Mouse (Mus musculus) lung, postnatal 0 days (tissue): ENCODE measurements around the gene Plekhm3. TPM values are rescaled to one million over a fixed set of nuclear protein-coding genes. Genes with fewer than 3 reads are reported as not detected.
A peak's percentile ranks its signal among the peaks of the same experiment; 100 is the strongest.

Experiments
- ATAC-seq: fragments of 200-750 bp; cut with Nextera tagmentation; 2 replicates; pipeline ENCODE4 v1.8.0; 2017; ENCODE audit warnings: moderate library complexity
- DNase-seq: peaks from one replicate; pipeline ENCODE4 v3.0.0-alpha.2; 2016; ENCODE audit warnings: low spot score
- H3K27ac ChIP-seq: fragments of 300-500 bp; sonication (generic); 2 replicates; pipeline ENCODE4 v1.5.1; 2014; ENCODE audit warnings: antibody characterized with exemption, mild to moderate bottlenecking, low read length, mixed read lengths
- H3K27me3 ChIP-seq: fragments of 300-500 bp; sonication (generic); replicated peaks from 2 replicates; pipeline ENCODE4 v1.6.1; 2014; ENCODE audit warnings: low read length, mixed read lengths; ENCODE audit not compliant: insufficient read depth
- H3K36me3 ChIP-seq: fragments of 300-500 bp; sonication (generic); 2 replicates; pipeline ENCODE4 v1.6.1; 2014; ENCODE audit warnings: low read length, mixed read lengths; ENCODE audit not compliant: insufficient read depth
- H3K4me1 ChIP-seq: fragments of 300-500 bp; sonication (generic); 2 replicates; pipeline ENCODE4 v1.6.1; 2014; ENCODE audit warnings: antibody characterized with exemption, low read depth, low read length, mixed read lengths; ENCODE audit not compliant: insufficient read depth
- H3K4me2 ChIP-seq: fragments of 300-500 bp; sonication (generic); replicated peaks from 2 replicates; pipeline ENCODE4 v1.6.1; 2014; ENCODE audit warnings: low read depth, mild to moderate bottlenecking, low read length, moderate library complexity, mixed read lengths
- H3K4me3 ChIP-seq: fragments of 300-500 bp; sonication (generic); 2 replicates; pipeline ENCODE4 v1.5.1; 2014; ENCODE audit warnings: low read depth, low read length
- H3K9ac ChIP-seq: fragments of 300-500 bp; sonication (generic); replicated peaks from 2 replicates; pipeline ENCODE4 v1.6.1; 2014; ENCODE audit warnings: low read depth, mild to moderate bottlenecking
- H3K9me3 ChIP-seq: fragments of 300-500 bp; sonication (generic); 2 replicates; pipeline ENCODE4 v1.6.1; 2016; ENCODE audit warnings: low read length, mixed read lengths
- CTCF ChIP-seq: IDR thresholded peaks from 2 replicates; pipeline ENCODE4 v1.5.1; 2016; ENCODE audit warnings: antibody characterized with exemption, mild to moderate bottlenecking
- EP300 ChIP-seq: IDR thresholded peaks from 2 replicates; pipeline ENCODE4 v1.6.1; 2016; ENCODE audit warnings: antibody characterized with exemption, mild to moderate bottlenecking, control low read depth
- WGBS: fragments of 180-500 bp; shearing (Covaris S2); extraction: QIAGEN DNeasy Blood & Tissue Kit; methylation state at CpG from one replicate; pipeline ENCODE4 v1.1.7; 2014; 5-methylcytosine and 5-hydroxymethylcytosine counted together
- polyA plus RNA-seq: library from polyadenylated mRNA; unstranded; fragments of >200 nt; fragmentation: Nextera tagmentation; extraction: Ambion mirVana; gene quantifications from 2 replicates; pipeline ENCODE4 v1.2.1, GENCODE M21; 2015

Plekhm3 gene
- polyA plus RNA-seq, 1 experiment from 2014 or later = 4.7 TPM

GRCm38 (mm10) chr1:64850345-64850744 is 106.3 kb downstream of the Plekhm3 start:
- no peaks in the 10 kb centered on the region for H3K36me3 ChIP-seq
- no peaks in the 10 kb centered on the region for H3K27me3 ChIP-seq
- H3K9me3 ChIP-seq = no peaks in the 10 kb centered on the region
- DNase-seq = no peak
- WGBS = 42% methylated on average over 2 of the region's 2 CpGs
- H3K27ac ChIP-seq = no peak overlapping the region; the same call in 1 of the 2 replicates
- H3K9ac ChIP-seq = no peak overlapping the region
- TF ChIP-seq CTCF = no peak
- TF ChIP-seq EP300 = peak; percentile 42; the same call in 1 of the 2 replicates
- no peaks in the 10 kb centered on the region for H3K4me1 ChIP-seq
- ATAC-seq = no peak; the same call in 1 of the 2 replicates
- H3K4me2 ChIP-seq = no peak overlapping the region
- H3K4me3 ChIP-seq = no peak overlapping the region

DNA sequence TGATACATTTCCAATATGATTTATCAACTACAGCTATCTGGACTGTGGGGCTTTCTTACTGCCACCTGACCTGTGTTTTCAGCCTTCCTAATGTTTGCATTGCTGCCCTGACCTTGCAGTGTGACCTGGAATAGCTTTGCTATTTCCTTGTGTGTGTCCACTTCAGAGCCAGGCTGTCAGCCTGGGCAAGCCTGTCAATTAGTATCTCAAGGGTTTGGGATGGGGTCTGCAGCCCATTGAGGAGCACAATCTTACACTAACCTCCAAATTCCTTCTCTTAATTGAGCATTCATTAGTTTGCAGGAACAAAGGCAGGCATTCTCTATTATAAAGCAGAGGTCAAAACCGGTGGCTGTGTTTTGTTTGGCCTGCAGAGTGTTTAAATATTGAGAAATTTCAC is 107.6 kb downstream of the Plekhm3 start:
- TF ChIP-seq EP300 (no peak), CTCF (no peak)
- no peaks in the 10 kb centered on the region for H3K9me3 ChIP-seq
- no peaks in the 10 kb centered on the region for H3K36me3 ChIP-seq
- no peak for ATAC-seq
- WGBS = 38% methylated on average over 1 of the region's 1 CpGs
- H3K4me3 ChIP-seq = no peak overlapping the region
- DNase-seq = no peak
- H3K4me2 ChIP-seq = no peak overlapping the region
- H3K4me1 ChIP-seq = no peaks in the 10 kb centered on the region
- H3K27ac ChIP-seq = no peak overlapping the region
- no peak overlapping the region for H3K9ac ChIP-seq
- no peaks in the 10 kb centered on the region for H3K27me3 ChIP-seq

DNA sequence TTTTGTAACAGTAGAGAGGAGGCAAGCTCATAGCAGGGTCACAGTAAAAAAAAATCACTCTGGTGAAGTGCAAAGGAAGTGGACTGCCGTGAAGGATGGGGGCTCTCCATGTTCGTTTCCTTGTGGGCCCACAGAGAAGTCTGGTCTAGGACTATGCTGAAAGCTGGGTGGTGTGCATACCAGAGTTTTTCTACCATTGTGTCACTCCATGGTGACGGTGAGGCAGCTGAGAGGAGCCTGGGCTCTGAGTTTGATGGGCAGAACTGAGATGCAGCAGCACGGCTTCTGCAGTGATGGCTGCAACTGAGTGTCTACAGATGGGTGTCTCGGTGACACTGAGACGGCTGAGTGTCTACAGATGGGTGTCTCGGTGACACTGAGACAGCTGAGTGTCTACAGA is 108.5 kb downstream of the Plekhm3 start:
- no peak for DNase-seq
- no peak for TF ChIP-seq CTCF
- TF ChIP-seq EP300 = no peak
- H3K4me3 ChIP-seq = no peak overlapping the region
- no peaks in the 10 kb centered on the region for H3K27me3 ChIP-seq
- 57% methylated on average over 7 of the region's 7 CpGs for WGBS
- H3K27ac ChIP-seq = no peak overlapping the region
- no peaks in the 10 kb centered on the region for H3K36me3 ChIP-seq
- H3K4me1 ChIP-seq = no peaks in the 10 kb centered on the region
- H3K9me3 ChIP-seq = no peaks in the 10 kb centered on the region
- no peak overlapping the region for H3K9ac ChIP-seq
- no peak for ATAC-seq
- no peak overlapping the region for H3K4me2 ChIP-seq

- DNase-seq (no peak), ATAC-seq (no peak)
These were observed 109.1 kb downstream of the Plekhm3 start for GRCm38 (mm10) chr1:64847565-64847964.

DNA sequence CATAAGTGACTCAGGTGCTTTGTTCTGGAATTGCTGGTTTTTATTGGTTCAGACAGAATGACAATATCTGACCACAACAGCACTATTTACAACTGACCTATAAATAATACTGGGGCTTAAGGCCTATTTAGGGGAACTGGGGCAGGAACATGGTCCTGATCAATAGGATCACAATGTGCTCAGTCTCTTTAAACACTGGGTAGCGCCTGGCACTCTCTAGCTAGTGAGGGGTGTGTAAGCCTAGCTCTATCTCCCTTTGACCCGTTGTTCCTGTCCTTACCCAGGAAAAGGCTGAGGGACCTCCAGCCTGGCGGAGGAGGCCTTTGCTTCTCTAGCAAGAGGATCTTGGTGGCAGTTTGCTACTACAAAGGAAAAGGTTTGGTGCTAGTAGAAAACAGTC is 111.6 kb downstream of the Plekhm3 start:
- Histone ChIP-seq H3K4me2 (no peak overlapping the region), H3K4me3 (no peak overlapping the region), H3K9ac (no peak overlapping the region), H3K4me1 (no peaks in the 10 kb centered on the region), H3K27me3 (no peaks in the 10 kb centered on the region), H3K36me3 (no peaks in the 10 kb centered on the region), H3K9me3 (no peaks in the 10 kb centered on the region), H3K27ac (no peak overlapping the region)
- no peak for TF ChIP-seq EP300
- TF ChIP-seq CTCF = no peak
- no peak for ATAC-seq
- DNase-seq = no peak
- 76% methylated on average over 3 of the region's 3 CpGs for WGBS

More at GRCm38 (mm10) chr1:64847565-64847964, 109.1 kb downstream of the Plekhm3 start:
- no peaks in the 10 kb centered on the region for H3K9me3 ChIP-seq
- H3K4me1 ChIP-seq = no peaks in the 10 kb centered on the region
- TF ChIP-seq EP300 = no peak
- TF ChIP-seq CTCF = no peak
- H3K27ac ChIP-seq = no peak overlapping the region
- no peak overlapping the region for H3K9ac ChIP-seq
- H3K4me3 ChIP-seq = no peak overlapping the region
- no peak overlapping the region for H3K4me2 ChIP-seq
- H3K36me3 ChIP-seq = no peaks in the 10 kb centered on the region
- no peaks in the 10 kb centered on the region for H3K27me3 ChIP-seq

- no peak overlapping the region for H3K4me3 ChIP-seq
- H3K9me3 ChIP-seq = no peaks in the 10 kb centered on the region
- H3K27ac ChIP-seq = no peak overlapping the region
- no peak for ATAC-seq
- no peaks in the 10 kb centered on the region for H3K27me3 ChIP-seq
- 63% methylated on average over 3 of the region's 3 CpGs for WGBS
- peak; percentile 12 for DNase-seq
- no peaks in the 10 kb centered on the region for H3K36me3 ChIP-seq
- no peak overlapping the region for H3K9ac ChIP-seq
- H3K4me1 ChIP-seq = no peaks in the 10 kb centered on the region
- H3K4me2 ChIP-seq = no peak overlapping the region
- TF ChIP-seq CTCF (no peak), EP300 (no peak)
These were observed 112.6 kb downstream of the Plekhm3 start for GRCm38 (mm10) chr1:64843900-64844616.
